Mouse (Mus musculus): ENCODE results near the gene Mrps11.
A peak's percentile ranks its signal among the peaks of the same experiment; 100 is the strongest.

Gene Mrps11

DNA sequence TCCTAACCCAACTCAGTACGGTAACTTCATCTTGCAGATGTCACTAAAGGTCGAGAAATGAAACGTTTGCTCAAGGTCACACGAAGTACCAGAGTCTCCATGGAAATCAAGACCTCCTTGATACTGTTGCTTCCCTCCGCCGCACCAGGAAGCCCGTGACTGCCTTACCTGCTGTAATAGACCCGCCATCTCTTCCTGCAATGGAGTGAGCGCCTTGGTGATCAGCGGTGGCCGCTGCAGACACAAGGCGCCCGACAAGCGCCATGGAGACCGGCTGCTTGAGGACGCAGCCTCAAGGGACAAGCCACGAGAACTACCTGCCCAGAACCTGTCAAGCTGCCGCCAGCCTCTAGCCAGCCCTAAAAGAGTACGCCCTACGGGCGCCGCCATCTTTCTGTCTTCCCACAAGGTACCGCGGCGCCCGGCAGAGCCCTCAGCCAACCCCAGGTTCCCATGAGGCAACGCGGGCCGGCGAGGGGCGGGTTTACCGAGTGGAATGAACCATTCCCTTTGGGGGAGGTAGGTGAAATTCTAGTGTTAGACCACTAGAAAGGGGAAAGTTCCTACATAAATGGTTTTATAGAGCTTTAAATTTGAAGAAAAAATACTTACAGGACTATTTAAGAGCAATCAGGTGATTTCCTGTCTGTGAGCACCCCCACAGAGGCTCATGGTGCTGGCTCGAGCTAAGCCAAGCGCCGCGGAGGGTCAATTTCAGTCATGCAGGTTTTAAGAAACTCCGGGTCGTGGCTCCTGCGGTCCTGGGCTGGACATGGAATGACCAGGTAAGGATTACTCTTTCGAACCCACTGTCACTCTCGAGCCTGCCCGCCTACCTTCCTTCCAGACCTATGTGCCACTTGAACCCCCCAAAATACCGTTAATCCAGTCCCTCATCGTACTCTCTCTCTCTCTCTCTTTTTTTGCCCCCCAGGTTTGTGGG is at the start of gene Mrps11, which contains the start of gene Mrpl46:
Gene Mrps11 (plus strand): TSS at position 481 of the 943 bp plus-strand sequence.
Gene Mrpl46 (minus strand): TSS at position 893 of the 943 bp plus-strand sequence.
- DNase-seq (ENCODE audit: extremely low spot score, low spot score) = peak; percentile 84

DNA sequence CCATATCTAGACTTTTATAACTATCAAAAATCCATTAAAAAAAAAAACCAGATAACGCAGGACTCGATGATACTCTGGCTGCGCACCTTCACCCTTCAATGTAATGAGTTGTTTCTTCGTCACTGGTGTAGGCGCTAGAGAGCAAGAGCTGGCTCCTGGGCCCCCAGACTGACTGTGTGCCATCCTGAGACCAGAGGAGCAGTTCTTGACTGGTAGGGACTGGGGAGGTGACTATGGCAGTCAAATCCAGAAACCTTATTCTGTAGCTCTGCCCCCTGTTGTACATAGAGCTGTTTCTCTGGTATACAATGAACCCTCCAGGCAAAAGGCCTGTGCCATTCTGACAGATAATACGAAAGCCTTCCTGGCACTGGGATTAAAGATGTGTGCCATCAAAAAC is 45.7 kb upstream of the Mrps11 start:
- DNase-seq (ENCODE audit: extremely low spot score, low spot score) = no peak

- no peak for DNase-seq (ENCODE audit: extremely low spot score, low spot score)
Observed at GRCm38 (mm10) chr7:78737614-78738210, 45.2 kb upstream of the Mrps11 start, which contains the start of gene Ntrk3. Ntrk3 (minus strand) TSS chr7:78738012.

- no peak for DNase-seq (ENCODE audit: extremely low spot score, low spot score)
Observed at GRCm38 (mm10) chr7:78739351-78740000, 43.4 kb upstream of the Mrps11 start.

DNA sequence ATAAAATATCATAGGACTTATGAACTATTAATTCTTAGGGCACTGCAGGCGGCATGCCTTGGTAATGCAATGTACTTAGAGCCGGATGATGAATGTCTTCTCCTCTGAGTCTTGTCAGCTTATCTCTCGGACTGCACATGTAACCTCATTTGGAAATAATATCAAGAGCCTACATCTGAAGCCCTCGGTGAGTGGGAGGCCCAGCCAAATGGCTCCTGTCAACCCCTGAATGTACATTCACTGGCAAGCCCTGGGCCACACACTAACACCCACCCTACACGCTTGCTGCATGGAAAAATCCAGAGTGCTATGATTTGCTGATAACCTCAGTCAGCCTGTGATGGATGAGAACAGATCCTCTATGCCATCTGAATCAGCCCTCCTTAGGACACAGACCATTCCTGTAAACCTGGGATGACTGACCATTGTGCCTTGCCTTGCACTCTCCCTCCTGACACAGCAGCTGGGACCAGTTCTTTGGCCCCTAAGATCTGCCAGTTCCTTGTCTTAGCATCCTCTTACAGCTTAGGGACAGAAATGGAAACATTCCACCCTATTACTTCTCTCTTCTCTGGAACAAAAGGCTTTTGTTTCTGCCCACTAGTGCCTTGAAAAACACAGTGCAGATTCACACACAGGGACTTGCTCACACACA is 39.1 kb upstream of the Mrps11 start:
- DNase-seq (ENCODE audit: extremely low spot score, low spot score) = no peak

DNA sequence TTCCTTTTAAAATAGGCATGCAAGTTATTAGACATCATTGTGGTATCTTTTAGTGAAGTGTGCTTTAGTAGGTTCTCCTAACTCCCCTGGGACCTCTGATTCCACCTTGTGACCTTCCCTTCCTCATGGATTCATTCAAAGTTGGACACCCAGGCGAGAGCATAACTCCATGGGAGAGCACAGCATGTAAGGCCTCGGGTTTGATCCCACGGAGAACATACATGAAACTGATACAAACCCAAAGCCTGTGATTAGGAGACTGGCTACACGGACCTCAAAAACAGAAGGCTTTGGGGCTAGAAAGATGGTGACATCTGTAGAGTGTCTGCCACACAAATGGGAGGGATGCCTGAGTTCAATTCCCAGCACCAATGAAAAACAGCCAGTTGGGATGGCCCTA is 30.0 kb upstream of the Mrps11 start:
- no peak for DNase-seq (ENCODE audit: extremely low spot score, low spot score)

DNA sequence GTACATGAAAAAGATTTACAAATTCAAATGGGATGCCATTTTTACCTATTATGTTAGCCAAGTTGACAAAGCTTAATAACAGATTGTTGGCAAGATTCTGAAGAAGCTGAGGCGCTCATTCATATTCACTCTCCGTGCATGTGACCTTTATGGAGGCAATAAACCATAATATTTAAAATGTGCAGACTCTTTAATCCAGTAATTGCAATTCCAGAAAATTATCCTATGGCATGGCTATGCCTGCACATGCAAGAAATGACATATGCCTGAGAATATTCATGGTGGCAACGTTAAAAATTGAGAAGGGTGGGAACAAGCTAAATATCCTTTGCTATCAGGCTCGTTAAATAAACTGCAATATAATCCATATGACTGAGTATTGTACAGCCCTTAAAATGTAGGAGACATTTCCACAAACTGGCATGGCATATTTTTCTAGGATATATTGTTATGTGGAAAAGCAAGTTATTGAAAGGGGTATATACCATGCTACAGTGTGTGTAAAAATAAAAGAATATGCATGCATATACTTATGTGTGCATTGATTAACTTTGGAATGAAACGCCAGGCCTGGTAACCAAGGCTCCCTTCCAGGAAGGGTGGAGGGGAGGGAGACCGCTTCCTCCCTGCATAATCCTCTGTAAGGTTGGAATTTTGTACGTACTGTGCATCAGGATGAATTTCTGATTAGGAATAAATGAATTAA is 29.0 kb upstream of the Mrps11 start:
- no peak for DNase-seq (ENCODE audit: extremely low spot score, low spot score)

GRCm38 (mm10) chr7:78754458-78755000 is 28.4 kb upstream of the Mrps11 start:
- no peak for DNase-seq (ENCODE audit: extremely low spot score, low spot score)

GRCm38 (mm10) chr7:78763801-78764200 is 19.1 kb upstream of the Mrps11 start:
- no peak for DNase-seq (ENCODE audit: extremely low spot score, low spot score)

GRCm38 (mm10) chr7:78765215-78765631 is 17.7 kb upstream of the Mrps11 start:
- no peak for DNase-seq (ENCODE audit: extremely low spot score, low spot score)

- peak; percentile 87 for DNase-seq (ENCODE audit: extremely low spot score, low spot score)
Observed at GRCm38 (mm10) chr7:78766019-78766683, 16.8 kb upstream of the Mrps11 start.

GRCm38 (mm10) chr7:78767929-78768531 is 14.9 kb upstream of the Mrps11 start:
- DNase-seq (ENCODE audit: extremely low spot score, low spot score) = no peak

- DNase-seq (ENCODE audit: extremely low spot score, low spot score) = no peak
Observed at GRCm38 (mm10) chr7:78769075-78769652, 13.8 kb upstream of the Mrps11 start.

GRCm38 (mm10) chr7:78770936-78771335 is 12.0 kb upstream of the Mrps11 start:
- DNase-seq (ENCODE audit: extremely low spot score, low spot score) = no peak

DNA sequence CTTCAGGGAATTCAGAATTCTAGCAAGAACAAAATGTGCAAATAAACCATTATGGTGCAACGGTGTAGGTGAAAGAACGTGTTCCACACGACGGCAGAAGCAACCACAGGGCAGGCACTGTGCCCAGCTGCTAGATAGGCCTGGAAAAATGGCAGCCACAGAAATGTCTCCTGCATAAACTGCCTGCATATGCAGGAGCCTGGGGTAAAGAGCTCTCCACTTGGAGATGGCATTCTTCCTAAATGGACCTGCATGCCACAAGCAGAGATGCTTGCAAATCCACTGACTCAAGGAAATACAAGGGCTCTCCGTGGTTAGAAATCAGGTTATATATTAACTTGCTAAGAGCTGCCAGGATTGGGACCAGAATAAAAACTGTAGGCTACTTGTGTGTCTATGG is 4.2 kb upstream of the Mrps11 start:
- no peak for DNase-seq (ENCODE audit: extremely low spot score, low spot score)

DNA sequence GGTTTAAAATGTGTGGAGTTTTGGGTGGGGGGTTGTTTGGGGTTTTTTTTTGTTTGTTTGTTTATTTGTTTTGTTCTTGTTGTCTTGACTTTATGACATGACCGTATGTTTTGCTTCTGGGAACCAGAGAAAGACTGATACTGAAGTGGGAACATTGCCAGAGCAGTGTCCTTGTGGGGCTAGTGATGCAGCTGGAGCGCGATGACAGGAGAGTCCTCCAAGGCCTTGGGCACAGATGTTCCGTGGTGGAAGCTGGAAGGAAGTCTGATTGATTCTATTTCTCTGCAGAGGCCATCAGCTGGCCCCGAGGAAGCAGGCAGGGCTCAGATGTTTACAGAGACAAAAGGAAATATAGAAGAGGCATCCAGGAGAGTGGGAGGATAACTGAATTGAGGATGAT is 3.0 kb downstream of the Mrps11 start:
- DNase-seq (ENCODE audit: extremely low spot score, low spot score) = no peak

- DNase-seq (ENCODE audit: extremely low spot score, low spot score) = no peak
Observed at GRCm38 (mm10) chr7:78787793-78788380, 5.0 kb downstream of the Mrps11 start.

DNA sequence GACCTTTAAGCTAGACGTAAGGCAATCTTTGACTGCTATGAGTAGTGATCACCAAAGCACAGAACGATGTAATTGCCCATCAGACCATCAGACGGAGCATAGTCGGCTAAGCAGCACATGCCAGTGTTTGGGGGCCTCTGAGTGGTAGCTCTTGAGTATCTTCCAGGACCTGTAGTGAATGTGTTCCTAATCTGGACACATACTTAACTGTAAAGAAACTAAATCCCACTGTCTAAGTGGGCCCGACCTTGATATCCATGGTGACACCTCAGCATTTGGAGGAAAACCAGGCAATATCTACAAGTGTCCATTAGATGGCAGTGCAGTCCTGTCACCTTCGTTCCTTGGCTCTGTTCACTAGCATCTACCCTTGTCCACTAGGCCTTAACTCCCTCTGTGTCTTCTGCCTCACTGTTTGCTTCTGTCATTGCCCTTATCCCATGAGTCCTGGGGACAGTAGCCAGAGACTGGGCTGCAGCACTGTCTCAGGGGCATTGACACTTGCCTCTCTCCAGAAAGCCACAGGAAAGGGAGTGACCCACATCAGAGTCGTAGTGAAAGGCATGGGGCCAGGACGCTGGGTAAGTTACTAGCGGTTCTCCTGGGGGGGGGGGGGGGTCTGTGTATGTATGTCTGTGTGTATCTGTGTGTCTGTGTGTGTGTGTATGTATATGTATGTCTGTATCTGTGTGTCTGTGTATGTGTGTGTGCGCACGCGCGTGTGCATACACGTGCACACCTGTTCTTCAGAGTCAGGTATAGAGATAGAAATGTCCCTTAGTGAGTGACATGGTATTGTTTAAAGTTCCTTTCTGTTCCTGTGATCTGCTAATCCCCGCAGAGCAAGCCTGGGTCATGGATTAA is 8.7 kb downstream of the Mrps11 start:
- peak; percentile 56 for DNase-seq (ENCODE audit: extremely low spot score, low spot score)
